ENCODE assay signal across 15 mouse cellular contexts in the genomic region with DNA sequence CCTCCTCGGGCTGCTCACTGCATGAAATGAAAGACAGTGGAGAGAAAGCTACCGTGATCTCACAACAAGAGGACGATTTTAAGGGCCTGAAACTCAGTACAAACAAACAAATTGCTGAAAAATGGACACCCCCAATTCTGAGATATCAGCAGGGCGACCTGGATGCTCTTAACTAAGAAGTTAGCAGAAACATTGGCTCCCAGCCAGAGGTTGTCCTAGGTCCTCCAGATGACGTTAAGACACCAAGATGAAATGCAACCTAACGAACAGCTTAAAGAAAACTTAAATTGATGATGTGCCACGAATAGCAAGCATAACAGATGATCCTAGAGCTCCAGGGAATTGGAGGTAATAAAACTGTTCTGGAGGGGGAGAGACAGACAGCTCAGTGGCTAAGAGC.
"Had no signal": no experiment of that assay in that cellular context is flagged by ENCODE, and none has a peak within 500 bp of the region (broad histone marks: within the 10 kb centered on the region; RNA-seq: fewer than 3 reads in every experiment).

No protein-coding gene starts in this region.

- H3K4me3 ChIP-seq: hindbrain, embryonic 12.5 days; limb, embryonic 12.5 days; midbrain, embryonic 12.5 days; stomach, embryonic 15.5 days had no signal

- H3K27ac ChIP-seq: hindbrain, embryonic 12.5 days; limb, embryonic 12.5 days; liver, embryonic 14.5 days; midbrain, embryonic 12.5 days; stomach, embryonic 15.5 days had no signal

- DNase-seq: layer of hippocampus, adult 9-11 months; layer of hippocampus, postnatal 36 days; lung, embryonic 14.5 days; lung, postnatal 10 days; lung, postnatal 4 days; right cerebral cortex, postnatal 14 days; thymus, postnatal 36 days had no signal

- H3K9me3 ChIP-seq: hindbrain, embryonic 12.5 days; limb, embryonic 12.5 days; stomach, embryonic 15.5 days had no signal

- ATAC-seq: hindbrain, embryonic 16.5 days; inflammation-experienced regulatory T-cells, adult 6 months; intestine, postnatal 0 days had no signal

- H3K36me3 ChIP-seq: hindbrain, embryonic 12.5 days; limb, embryonic 12.5 days; midbrain, embryonic 12.5 days; stomach, embryonic 15.5 days had no signal

- H3K9ac ChIP-seq: hindbrain, embryonic 12.5 days; limb, embryonic 12.5 days; liver, embryonic 14.5 days; lung, embryonic 14.5 days; midbrain, embryonic 12.5 days; stomach, embryonic 15.5 days had no signal

- H3K27me3 ChIP-seq: hindbrain, embryonic 12.5 days; limb, embryonic 12.5 days; midbrain, embryonic 12.5 days; stomach, embryonic 15.5 days had no signal

- H3K4me2 ChIP-seq: hindbrain, embryonic 12.5 days; limb, embryonic 12.5 days; lung, embryonic 14.5 days; midbrain, embryonic 12.5 days; stomach, embryonic 15.5 days had no signal
